Mouse (Mus musculus) liver, postnatal 0 days (tissue): ENCODE results near the gene Mgl2.

Experiments
- CTCF ChIP-seq: sonication (generic); IDR thresholded peaks from 2 replicates; pipeline ENCODE4 v1.5.1; 2016; ENCODE audit warnings: antibody characterized with exemption, low read depth
- EP300 ChIP-seq: IDR thresholded peaks from 2 replicates; pipeline ENCODE4 v1.6.1; 2016; ENCODE audit warnings: antibody characterized with exemption, low read depth, mild to moderate bottlenecking

GRCm38 (mm10) chr11:70162336-70162735, 32.2 kb downstream of the Mgl2 start:
- TF ChIP-seq CTCF (no peak), EP300 (no peak)
